Mouse (Mus musculus) spleen, postnatal 4 days (tissue): ENCODE results near the gene Haus6.
"Not testable (repeated sequence)": the region's sequence is repeated elsewhere in the genome, so short reads cannot be mapped to it uniquely, and the experiment has no call there.

Source experiments
- DNase-seq, 2 experiments: peaks; one replicate each; pipeline ENCODE4 v3.0.0; 2022; ENCODE audit warnings: low spot score in 2 of 2

Haus6 gene

DNA sequence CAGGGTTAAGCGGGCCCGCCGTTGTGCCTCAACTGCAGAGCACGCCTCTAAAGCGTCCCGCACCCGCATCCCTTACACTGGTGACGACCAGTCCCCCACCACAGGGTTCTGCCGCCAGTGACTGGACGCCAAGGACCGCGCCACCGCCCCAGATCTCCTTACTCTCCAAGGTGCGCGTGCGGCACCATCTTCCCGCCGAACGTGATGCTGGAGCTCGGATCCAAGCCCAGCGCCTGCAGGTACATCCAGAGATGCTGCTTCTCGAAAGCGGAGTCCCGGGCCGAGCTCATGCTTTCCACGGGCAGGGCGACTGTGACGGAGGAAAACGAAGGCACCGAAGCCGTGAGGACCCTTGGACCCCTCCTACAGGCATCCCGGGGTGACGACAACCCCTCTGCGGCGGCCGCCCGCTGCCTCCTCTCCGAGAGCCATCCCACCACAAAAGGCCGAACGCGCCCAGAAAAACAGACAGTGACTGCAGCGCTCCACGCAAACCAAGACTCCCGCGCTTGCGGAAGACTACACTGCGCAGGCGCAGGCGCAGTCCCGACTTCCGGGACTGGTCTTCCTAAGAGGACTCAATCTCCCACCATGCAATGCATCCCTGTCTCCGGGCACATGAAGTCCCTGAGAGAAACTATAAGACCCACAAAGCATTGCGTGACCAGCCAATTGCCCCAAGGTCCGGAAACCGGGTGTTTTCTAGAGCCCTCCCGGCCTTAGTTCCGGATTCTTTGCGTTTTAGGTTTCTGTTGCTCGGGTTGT is at the start of gene Haus6:
Gene Haus6, minus strand, starts transcription at position 532 of the 765 bp plus-strand sequence.
- DNase-seq: peak; percentile 89 to 94

GRCm38 (mm10) chr4:86657176-86657575 is 45.3 kb upstream of the Haus6 start:
- DNase-seq: no peak

- DNase-seq: not testable (repeated sequence)
Measured at GRCm38 (mm10) chr4:86656410-86656809, 44.6 kb upstream of the Haus6 start.

GRCm38 (mm10) chr4:86651686-86652384 is 40.0 kb upstream of the Haus6 start:
- no peak for DNase-seq

- DNase-seq: not testable (repeated sequence)
Measured at GRCm38 (mm10) chr4:86648394-86648793, 36.5 kb upstream of the Haus6 start.

GRCm38 (mm10) chr4:86637561-86637960 is 25.7 kb upstream of the Haus6 start:
- not testable (repeated sequence) for DNase-seq

DNA sequence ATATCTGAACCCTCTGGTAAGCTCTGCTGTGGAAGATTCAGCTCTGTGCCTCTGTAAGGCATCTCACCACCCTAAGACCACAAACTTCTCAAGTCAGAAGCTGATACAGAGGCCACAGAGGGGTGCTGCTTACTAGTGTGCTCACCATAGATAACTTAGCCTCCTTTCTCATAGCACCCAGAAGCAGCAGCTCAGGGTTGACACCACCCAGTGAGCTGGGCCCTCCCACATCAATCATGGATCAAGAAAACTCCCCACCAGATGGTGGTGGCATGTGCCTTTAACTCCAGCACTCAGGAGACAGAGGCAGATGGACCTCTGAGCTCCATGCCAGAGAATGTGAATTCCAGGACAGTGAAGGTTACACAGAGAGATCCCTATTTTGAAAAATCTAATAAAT is 23.0 kb upstream of the Haus6 start:
- DNase-seq: not testable (repeated sequence)

GRCm38 (mm10) chr4:86634312-86634711 is 22.5 kb upstream of the Haus6 start:
- DNase-seq: not testable (repeated sequence)

GRCm38 (mm10) chr4:86632556-86632955 is 20.7 kb upstream of the Haus6 start:
- not testable (repeated sequence) for DNase-seq

DNA sequence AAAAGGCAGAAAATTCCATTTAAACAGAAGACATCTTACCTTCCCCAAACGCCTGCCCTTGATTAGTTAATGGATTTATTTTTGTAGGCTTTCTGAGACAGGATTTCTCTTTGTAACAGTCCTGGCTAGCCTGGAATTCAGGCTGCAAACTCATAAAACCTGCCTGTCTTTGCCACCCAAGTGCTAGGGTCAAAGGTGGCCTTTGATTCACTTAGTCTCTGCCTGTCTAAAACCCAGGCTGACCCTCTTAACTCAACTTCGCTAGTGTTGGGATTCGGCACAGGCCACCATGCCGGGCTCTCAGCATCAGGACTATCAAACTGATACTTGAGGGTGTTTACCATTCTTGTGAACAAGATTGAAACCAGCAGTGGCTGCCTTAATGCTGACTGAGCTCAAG is 20.0 kb upstream of the Haus6 start:
- no peak for DNase-seq

DNA sequence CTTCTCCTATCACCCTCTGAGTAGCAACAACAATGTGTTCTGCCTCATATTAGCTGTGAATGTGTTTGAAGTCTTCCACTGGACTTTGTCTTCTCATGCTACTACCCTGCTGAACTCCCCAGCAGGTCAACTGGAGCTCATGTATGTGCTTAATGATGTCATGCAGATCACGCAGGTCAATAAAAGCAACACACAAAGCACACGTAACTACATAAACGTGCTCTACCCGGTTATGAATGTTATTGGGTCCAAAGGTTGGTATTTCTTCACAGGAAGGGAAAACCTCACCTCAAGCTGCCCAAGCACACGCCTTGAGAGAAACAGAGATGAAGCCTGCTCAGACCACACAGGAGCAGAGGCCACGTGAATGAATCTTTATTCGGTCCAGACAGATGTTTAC is 14.6 kb upstream of the Haus6 start:
- not testable (repeated sequence) for DNase-seq

GRCm38 (mm10) chr4:86625463-86625862 is 13.6 kb upstream of the Haus6 start:
- DNase-seq: no peak

DNA sequence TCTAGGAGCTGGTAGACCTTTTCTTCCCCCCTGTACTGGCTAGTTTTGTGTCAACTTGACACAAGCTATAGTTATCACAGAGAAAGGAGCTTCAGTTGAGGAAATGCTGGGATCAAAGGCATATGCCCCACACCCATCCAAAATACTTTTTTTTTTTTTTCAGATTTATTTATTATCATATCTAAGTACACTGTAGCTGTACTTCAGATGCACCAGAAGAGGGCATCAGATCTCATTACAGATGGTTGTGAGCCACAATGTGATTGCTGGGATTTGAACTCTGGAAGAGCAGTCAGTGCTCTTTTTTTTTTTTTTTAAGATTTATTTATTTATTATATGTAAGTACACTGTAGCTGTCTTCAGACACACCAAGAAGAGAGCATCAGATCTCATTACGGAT is 10.7 kb upstream of the Haus6 start:
- not testable (repeated sequence) for DNase-seq

DNA sequence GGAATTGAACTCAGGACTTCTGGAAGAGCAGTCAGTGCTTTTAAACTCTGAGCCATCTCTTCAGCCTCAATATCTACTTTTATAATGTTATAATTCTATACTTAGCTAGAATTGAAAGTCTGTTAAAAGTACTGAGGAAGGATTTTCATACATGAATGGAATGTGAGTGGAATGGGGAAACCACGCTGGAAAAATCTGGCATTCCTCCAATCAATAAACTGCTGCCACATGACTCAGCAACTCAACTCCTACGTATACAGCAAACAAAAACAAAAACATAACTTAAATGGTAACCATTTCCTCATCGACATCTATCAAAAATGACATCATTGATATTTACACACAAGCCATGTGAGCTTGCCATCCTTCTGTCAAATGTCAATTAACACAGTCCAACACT is 10.3 kb upstream of the Haus6 start:
- no peak for DNase-seq

DNA sequence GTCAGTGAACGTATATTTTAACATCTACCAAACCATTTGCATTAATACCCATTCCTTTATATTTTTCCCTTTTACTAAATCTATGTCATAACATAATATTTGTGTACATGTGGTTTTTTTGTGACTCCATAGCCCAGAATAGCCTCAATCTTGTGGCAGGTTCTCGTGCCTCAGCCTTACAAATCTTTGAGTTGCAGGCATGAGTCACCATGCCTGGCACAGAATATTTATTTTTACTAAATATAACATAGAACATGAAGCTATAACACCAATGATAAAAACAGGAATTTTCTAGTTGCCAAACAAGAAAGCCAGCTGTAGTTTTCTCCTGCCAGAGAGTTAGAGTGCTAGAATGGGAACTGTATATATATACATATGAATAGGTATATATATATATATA is 8.7 kb upstream of the Haus6 start:
- DNase-seq: no peak

DNA sequence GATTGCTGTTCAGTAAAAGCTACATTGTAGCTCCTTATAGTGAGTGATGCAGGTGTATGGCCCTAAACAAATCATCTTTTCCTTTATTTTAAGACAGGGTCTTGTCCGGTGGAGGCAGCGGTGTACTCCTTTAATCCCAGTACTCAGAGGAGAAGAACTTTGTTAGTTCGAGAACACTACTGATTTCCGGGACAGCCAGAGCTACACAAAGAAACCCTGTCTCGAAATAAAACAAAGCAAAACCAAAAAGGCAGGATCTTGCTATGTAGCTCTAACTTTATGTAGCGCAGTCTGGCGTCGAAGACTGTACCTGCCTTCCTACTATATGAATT is 400 bp upstream of the Haus6 start:
- no peak for DNase-seq

DNA sequence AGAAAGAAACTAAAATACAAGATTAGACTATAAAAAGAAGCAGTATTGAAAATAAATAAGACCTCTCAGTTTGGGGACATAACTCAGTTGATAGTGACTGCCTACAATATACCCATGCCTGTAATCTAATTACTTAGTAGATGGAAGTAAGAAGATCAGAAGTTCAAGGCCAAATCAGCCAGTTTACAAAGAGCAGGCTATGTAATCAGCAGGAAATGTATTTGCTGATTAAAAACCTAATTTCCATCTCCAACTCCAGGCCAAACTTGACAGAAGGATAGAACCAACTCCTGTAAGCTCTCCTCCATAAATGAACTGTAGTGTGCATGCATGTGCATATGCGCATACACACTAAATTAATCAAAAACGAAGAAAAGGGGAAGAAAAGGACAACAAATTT is 20.6 kb downstream of the Haus6 start:
- no peak for DNase-seq

DNA sequence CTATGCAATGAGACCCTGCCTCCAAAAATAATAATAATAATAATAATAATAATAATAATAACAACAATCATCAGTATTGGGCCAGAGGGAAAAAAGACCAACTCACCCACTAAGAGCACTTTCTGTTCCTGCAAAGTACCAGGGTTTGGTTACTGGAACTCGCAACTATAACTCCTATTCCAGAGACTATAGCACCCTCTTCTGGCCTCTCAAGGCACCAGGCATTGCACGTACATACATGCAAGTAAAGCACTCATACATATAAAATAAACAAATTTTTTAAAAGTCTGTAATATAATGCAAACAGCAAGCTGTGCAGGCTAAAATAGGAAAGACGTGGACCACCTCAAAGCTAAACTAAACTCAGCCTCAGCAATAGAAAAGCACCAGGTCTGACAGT is 23.6 kb downstream of the Haus6 start:
- DNase-seq: peak in 1 of 2 experiments; percentile 32

DNA sequence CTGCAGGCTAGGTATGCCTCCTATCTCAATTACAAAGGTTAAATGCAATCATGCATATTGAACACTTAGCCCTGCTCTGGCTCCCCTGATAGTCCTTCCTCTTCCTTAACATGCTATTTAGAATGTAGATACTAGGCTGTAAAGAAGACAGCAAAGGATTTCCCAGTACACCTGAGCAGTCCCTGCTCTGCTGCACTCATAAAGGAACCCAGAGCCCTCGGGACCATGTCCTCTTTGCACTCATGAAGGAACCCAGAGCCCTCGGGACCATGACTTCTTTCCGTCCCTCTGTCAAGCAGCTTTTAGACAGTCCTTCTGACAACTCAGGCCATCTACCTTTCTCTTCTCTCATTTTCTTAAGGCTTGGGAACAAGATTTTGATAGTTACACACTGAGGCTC is 31.3 kb downstream of the Haus6 start:
- DNase-seq: no peak

GRCm38 (mm10) chr4:86580056-86580455 is 31.8 kb downstream of the Haus6 start:
- no peak for DNase-seq

DNA sequence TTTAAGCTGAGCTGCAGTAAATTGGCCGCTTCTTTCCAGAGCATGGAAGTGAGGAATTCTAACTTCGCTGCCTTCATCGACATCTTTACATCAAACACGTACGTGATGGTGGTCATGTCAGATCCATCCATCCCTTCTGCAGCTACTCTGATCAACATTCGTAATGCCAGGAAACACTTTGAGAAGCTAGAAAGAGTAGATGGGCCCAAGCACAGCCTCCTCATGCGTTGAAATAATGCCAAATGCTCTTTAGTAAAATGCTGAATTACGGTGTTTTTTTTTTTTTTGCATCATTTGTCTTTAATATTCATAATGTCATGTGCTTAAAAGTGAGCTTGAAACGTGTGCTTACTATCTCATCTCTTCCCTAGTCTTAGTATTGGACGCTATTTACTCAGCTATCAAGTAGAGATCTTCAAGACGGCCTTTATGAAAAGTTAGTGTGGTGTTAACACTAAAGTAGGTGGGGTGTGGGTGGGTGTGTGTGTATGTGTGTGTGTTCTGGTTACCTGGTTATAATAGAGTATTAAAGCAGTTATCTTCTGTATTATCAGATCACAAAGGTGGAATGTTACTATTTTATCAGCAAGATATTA is 35.1 kb downstream of the Haus6 start:
- DNase-seq: no peak

- peak in 1 of 2 experiments; percentile 14 for DNase-seq
Measured at GRCm38 (mm10) chr4:86576120-86576541, 35.7 kb downstream of the Haus6 start.
